Mouse (Mus musculus): ENCODE results near the gene Cln6. TPM values are rescaled to one million over a fixed set of nuclear protein-coding genes. Genes with fewer than 3 reads are reported as not detected.

Cln6 gene
- polyA plus RNA-seq (2017; shearing (Covaris generic)) = 10 to 100 TPM in 1 of 2 experiments, 1 to 10 TPM in 1; 7.7 to 11.8 TPM

GRCm38 (mm10) chr9:62838506-62839171 lies at the start of gene Cln6:
Cln6 (plus strand) TSS chr9:62838785.

DNA sequence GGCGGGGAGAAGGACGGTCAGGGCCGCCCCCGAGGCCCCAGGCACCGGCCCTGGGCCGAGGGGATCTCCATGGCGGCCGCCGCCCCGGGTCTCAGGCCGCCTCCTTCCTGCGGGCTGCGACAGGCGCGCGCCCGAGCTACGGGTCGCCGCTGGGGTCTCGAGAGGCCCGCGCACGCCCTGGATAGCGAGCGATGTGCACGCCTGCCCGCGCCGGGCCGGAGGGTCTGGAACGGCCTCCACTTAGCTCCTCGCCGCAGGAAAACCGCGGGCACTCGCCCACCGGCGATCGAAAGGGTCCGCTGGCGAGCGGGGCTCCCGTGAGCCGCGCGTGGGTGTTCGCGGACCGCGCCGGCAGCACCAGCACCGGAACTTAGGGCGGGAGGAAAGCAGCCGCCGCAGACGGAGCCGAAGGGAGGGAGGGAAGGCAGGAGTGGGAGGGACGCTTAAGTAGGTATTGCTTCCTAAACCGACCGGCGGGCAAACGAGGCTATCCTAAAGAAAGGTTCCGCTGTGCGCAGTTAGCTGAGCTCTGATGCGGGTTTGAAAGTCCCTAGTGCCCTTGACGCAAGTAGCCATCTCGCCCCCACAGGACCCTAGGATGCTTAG lies 27.0 kb upstream of the Cln6 start, which contains the start of gene Fem1b:
Gene Fem1b, minus strand, starts transcription at position 419 of the 606 bp plus-strand sequence.

GRCm38 (mm10) chr9:62857719-62858261 lies 19.2 kb downstream of the Cln6 start, which contains the start of gene Calml4:
Calml4 (plus strand) TSS chr9:62858080.

Other genes starting within 250 kb of the Cln6 start
- under 1 TPM; 0.23 to 0.77 TPM for gene Itga11, start 161.0 kb upstream of the Cln6 start, polyA plus RNA-seq (2017; shearing (Covaris generic))
- 10 to 100 TPM; 13.3 TPM for gene Fem1b, start 26.9 kb upstream of the Cln6 start, polyA plus RNA-seq (2017; shearing (Covaris generic))
- gene Calml4, start 19.3 kb downstream of the Cln6 start, polyA plus RNA-seq (2017; shearing (Covaris generic)) = 1 to 10 TPM in 1 of 2 experiments, not detected in 1; 3.1 TPM
- gene Pias1, start 149.1 kb downstream of the Cln6 start, polyA plus RNA-seq (2017; shearing (Covaris generic)) = 100 to 1,000 TPM in 1 of 2 experiments, 10 to 100 TPM in 1; 94.4 to 100 TPM

Data from inflammation-experienced regulatory T-cells (primary cell).